Mouse (Mus musculus): ENCODE measurements around the gene Phactr1.

The Phactr1 gene

DNA sequence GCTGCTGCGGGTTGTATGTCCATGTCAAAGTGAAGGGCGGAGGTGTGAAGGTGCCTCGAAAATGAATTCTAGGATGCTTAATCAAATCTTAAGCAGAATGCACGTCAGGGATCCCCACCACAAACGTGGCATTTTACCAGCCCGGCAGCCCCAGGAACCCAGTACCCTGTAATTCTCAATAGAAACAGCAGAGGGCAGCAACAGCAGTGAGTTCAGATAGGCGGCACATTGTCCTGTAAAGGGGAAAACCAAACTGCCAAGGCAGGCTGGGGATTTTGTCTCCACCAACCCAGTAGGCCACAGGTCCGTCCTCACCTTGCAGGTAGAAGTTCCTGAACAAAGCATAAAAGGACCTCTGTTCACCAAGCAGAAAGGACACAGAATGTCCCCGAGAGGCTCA lies 492.8 kb downstream of the Phactr1 start:
- peak; percentile 75 for DNase-seq (ENCODE audit: extremely low spot score, low spot score)

DNA sequence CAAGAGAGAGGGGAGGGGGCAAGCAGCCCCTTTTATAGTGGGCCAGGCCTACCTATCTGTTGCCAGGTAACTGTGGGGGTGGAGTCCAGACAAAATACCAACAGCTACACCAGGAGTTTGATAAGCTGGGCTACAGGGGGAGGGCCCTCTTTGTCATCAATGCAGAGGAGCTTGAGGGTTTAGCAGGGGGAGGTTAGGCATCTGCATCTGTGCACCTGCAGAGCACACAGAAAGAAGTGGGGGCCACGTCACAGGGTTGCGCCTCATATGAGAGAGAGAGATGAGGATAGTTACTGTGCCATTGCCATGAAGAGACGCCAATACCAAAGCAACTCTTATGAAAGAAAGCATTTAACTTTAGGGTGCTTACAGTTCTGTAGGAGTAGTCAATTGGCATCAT lies 496.3 kb downstream of the Phactr1 start:
- no peak for DNase-seq (ENCODE audit: extremely low spot score, low spot score)

DNA sequence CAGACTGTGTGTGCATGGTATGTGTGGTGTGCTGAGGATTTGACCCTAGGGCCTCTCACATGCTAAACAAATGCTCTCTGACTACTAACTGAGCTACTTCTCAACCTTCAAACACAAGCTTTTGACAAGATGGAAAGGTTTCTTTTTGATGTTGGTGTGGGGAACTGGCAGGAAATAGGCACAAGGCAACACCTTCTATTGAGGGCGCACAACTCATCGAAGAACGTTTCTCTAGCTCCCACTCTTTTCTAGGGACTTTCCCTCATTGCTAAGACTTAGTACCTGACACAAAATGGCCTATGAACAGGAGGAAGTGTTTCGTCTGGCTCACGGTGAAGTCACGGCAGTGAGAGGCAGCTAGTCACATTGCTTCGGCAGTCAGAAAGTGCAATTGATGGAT lies 496.9 kb downstream of the Phactr1 start:
- DNase-seq (ENCODE audit: extremely low spot score, low spot score) = no peak

DNA sequence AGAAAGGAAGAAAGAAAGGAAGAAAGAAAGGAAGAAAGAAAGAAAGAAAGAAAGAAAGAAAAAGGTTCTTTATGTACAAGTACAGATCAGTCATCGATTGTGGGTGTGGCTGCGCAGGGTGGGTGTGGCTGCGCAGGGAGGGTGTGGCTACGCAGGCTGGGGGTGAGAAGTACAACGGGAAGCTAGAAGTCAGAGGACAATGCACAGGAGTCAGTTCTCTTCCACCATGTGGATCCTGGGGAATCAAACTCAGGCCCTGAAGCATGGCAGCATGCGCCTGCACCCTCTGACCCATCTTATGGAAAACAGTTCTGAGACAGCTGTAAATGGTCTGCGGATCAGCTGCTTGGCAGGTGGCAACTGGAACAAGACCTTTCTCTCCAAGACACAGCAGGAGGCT lies 500.7 kb downstream of the Phactr1 start:
- no peak for DNase-seq (ENCODE audit: extremely low spot score, low spot score)

DNA sequence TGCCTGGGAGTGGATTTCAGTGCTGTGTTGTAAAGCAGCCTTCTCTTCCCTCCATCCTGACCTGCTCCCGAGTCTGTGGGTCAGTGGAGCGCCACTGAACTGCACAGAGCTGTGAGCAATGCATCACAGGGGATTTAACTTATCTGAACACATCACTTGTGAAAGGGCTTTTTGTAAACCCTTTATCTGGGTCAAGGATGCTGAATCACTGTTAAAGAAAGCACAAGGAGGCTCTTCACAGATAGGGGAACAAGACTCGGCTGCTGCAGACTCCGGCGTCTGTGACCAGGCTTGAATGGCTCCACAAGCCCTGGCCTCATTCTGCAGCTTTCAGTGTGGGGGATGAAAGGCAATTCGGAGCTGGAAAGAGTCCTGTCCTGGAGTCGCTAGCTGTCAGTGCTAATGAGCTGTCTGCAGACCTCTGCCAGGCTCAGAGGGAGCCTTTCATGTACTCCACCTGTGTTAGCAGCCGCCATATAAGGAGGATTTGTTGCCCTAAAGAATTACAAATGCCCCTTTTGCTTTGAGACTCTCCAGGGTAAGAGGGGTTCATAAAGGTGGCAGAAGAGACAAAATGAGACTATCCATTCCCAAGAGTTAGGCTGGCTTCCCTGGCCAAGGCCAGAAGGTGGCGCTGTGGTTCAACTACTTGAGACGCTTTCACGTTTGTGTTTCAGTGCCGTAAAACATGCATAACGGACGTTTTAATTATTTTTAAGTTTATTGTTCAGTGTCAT lies 502.2 kb downstream of the Phactr1 start:
- DNase-seq (ENCODE audit: extremely low spot score, low spot score) = peak; percentile 81

DNA sequence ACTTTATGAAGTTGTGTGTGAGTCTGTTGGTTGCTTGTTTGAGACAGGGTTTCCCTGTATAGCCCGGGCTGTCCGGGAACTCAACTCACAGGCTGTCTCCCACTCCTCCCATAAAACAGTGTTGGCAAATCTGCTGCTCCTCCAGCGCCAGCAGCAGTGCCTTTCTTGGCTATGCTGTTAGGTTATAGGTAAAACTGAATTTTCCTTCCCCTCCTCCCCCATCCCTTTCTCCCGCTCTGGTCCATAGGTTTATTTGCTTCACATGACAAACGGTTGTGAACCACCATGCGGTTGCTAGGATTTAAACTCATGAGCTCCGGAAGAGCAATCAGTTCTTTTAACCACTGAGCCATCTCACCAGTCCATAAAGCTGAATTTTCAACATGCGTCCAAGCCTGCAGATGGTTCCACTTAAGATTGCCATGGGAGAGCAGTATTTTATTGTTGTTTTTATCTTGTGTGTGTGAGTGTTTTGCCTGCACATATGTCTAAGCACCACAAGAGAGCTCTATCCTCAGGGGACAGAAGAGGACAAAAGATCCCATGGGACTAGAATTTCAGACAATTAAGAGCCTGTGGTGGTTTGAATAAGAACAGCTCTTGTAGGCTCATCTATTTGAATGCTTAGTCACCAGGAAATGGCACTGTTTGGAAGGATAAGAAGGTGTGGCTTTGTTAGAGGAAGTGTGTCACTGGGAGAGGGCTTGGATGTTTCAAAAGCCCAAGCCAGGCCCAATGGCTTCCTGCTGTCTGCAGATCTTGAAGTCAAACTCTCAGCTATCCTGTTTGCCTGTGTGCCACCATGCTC lies 503.0 kb downstream of the Phactr1 start:
- DNase-seq (ENCODE audit: extremely low spot score, low spot score) = no peak

DNA sequence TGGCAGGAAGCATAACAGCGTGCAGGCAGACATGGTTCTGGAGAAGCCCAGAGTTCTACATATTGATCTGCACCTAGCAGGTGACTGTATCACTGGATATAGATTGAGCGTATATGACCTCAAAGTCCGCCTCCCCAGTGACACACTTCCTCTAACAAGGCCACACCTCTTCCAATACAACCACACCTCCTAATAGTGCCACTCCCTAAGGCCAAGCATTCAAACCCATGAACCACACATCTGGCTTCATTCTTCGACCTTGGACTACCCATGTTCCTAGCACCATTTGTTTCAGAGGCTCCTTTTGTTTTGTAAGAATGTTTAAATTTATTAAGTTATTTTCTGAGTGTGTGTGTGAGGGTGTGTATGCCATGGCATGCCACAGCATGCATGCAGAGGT lies 507.3 kb downstream of the Phactr1 start:
- DNase-seq (ENCODE audit: extremely low spot score, low spot score) = no peak

All from neural tube, embryonic 10.5 days (tissue).